ENCODE assay signal across 8 mouse cellular contexts in the genomic region with DNA sequence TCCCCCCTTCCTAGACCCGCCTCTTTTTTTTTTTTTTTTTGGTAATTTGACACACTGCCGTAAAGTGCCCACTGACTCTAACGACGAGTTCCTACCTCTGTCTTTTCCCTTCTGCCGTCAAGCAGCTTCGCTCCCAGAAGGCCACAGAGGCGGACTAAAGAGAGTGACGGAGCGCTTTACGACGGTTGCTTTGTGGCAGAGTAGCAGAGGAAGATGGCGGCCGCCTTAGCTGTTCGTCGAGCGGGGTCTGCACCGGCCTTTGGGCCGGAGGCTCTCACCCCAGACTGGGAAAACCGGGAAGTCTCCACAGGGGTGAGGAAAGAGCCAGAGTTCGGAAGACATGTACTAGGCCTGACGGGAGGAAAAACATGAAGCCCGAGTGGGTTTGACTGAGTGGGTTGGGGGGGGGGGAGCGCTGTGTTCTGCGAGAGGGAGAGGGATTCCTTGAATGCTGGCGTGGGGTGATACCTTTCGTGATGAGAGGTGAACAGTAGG. TPM values are rescaled to one million over a fixed set of nuclear protein-coding genes. Genes with fewer than 3 reads are reported as not detected.
A peak's percentile ranks its signal among the peaks of the same experiment; 100 is the strongest.
DNase-seq lines count a peak whose midpoint lies in the region; ATAC-seq lines count a peak whose summit lies in the region.

A gene (plus strand): TSS at position 184 of the 495 bp plus-strand sequence.

- peak; percentile 97 for DNase-seq in adipocyte (ENCODE audit: low spot score)
- peak; percentile 98 for DNase-seq in embryo, embryonic 10 days (ENCODE audit: low spot score)
- peak; percentile 76 for DNase-seq in gastrocnemius, postnatal 10 days
- peak; percentile 97 for DNase-seq in induced T-regulatory cell, adult 2 months (ENCODE audit: low read depth)
- peak; percentile 89 to 95 for DNase-seq in left cerebral cortex, adult 9 months (ENCODE audit: low spot score in 2 of 2)
- DNase-seq in right cerebral cortex, postnatal 14 days: peak; percentile 87
- DNase-seq in urinary bladder, postnatal 36 days (ENCODE audit: low spot score in 2 of 2): peak; percentile 82 to 89

- peak; percentile 100 for ATAC-seq in megakaryocyte progenitor cell, adult 5-6 weeks (replicated peaks; ENCODE audit: poor library complexity)

RNA-seq across cellular contexts. Expression of the gene that starts here (rescaled TPM):
- total RNA-seq in gastrocnemius, postnatal 10 days (2021): 100 to 1,000 TPM; 326 to 361 TPM
- total RNA-seq in megakaryocyte progenitor cell, adult 5-6 weeks (2015): 141 and 153 TPM in 2 replicates
- total RNA-seq in megakaryocyte progenitor cell, adult 5-6 weeks (2017): 272 and 309 TPM in 2 replicates

Comparison
In these comparisons a context has a peak if more than half of its experiments do, and no peak if none do; other contexts are left out.
1. Peak in every context shown above with its lines: DNase-seq and ATAC-seq.